Mouse (Mus musculus): ENCODE results near the gene Sema4g. TPM values are rescaled to one million over a fixed set of nuclear protein-coding genes. Genes with fewer than 3 reads are reported as not detected.
A peak's percentile ranks its signal among the peaks of the same experiment; 100 is the strongest.

Sema4g gene
- total and polyA plus RNA-seq, 2 experiments from 2014 or later, result 12.1 to 54.7 TPM

GRCm38 (mm10) chr19:45048644-45049365 lies 59.9 kb downstream of the Sema4g start:
- ATAC-seq (no peak), DNase-seq (no peak)
- no peaks in the 10 kb centered on the region for H3K9me3 ChIP-seq (ENCODE audit: low read length)
- 76% methylated on average over 12 of the region's 12 CpGs for WGBS
- H3K27me3 ChIP-seq (ENCODE audit: insufficient read depth, low read length), result no peaks in the 10 kb centered on the region
- peaks cover 15% of the 10 kb centered on the region for H3K4me1 ChIP-seq (ENCODE audit: insufficient read depth)
- peak overlapping the region; percentile 96 for H3K27ac ChIP-seq (ENCODE audit: low read depth, low read length)
- peaks cover 32% of the 10 kb centered on the region for H3K36me3 ChIP-seq (ENCODE audit: insufficient read depth)
- H3K9ac ChIP-seq, result peak overlapping the region; percentile 61
- no peak for TF ChIP-seq CTCF (IDR thresholded peaks at IDR 0.05; ENCODE audit: low read depth)
- H3K4me2 ChIP-seq (ENCODE audit: low read depth), result peak overlapping the region; percentile 85
- H3K4me3 ChIP-seq (ENCODE audit: low read depth, low read length), result peak overlapping the region; percentile 67

- H3K4me1 ChIP-seq (ENCODE audit: insufficient read depth), result peaks cover 15% of the 10 kb centered on the region
- TF ChIP-seq CTCF (IDR thresholded peaks at IDR 0.05; ENCODE audit: low read depth), result no peak
- no peak for DNase-seq
- no peaks in the 10 kb centered on the region for H3K27me3 ChIP-seq (ENCODE audit: insufficient read depth, low read length)
- no peak for ATAC-seq
- WGBS, result 74% methylated on average over 9 of the region's 9 CpGs
- H3K9ac ChIP-seq, result no peak overlapping the region; the same call in 1 of the 2 replicates
- H3K27ac ChIP-seq (ENCODE audit: low read depth, low read length), result no peak overlapping the region
- H3K4me2 ChIP-seq (ENCODE audit: low read depth), result peak overlapping the region; percentile 85
- H3K4me3 ChIP-seq (ENCODE audit: low read depth, low read length), result no peak overlapping the region; the same call in 1 of the 2 replicates
- H3K9me3 ChIP-seq (ENCODE audit: low read length), result no peaks in the 10 kb centered on the region
- peaks cover 40% of the 10 kb centered on the region for H3K36me3 ChIP-seq (ENCODE audit: insufficient read depth)
Measured at GRCm38 (mm10) chr19:45049523-45049922, 60.6 kb downstream of the Sema4g start.

Other genes with a start within 250 kb of the Sema4g start
- 0.05 TPM in 1 of 2 replicates, not detected in the other for gene Pax2, start 233.1 kb upstream of the Sema4g start, total RNA-seq (2014; rRNA removed)
- gene Pax2, start 233.1 kb upstream of the Sema4g start, polyA plus RNA-seq (2015; fragmentation: Nextera tagmentation; extraction: Ambion mirVana), result 0.06 TPM in 2 replicates
- 42.7 and 50.0 TPM in 2 replicates for gene Slf2, start 58.0 kb upstream of the Sema4g start, total RNA-seq (2014; rRNA removed)
- gene Slf2, start 58.0 kb upstream of the Sema4g start, polyA plus RNA-seq (2015; fragmentation: Nextera tagmentation; extraction: Ambion mirVana), result 11.1 and 16.1 TPM in 2 replicates
- gene Twnk, start 16.6 kb downstream of the Sema4g start, total RNA-seq (2014; rRNA removed), result 7.7 and 8.6 TPM in 2 replicates
- gene Twnk, start 16.6 kb downstream of the Sema4g start, polyA plus RNA-seq (2015; fragmentation: Nextera tagmentation; extraction: Ambion mirVana), result 8.8 and 10.8 TPM in 2 replicates
- gene Mrpl43, start 17.3 kb downstream of the Sema4g start, total RNA-seq (2014; rRNA removed), result 60.6 and 62.2 TPM in 2 replicates
- 85.7 and 99.2 TPM in 2 replicates for gene Mrpl43, start 17.3 kb downstream of the Sema4g start, polyA plus RNA-seq (2015; fragmentation: Nextera tagmentation; extraction: Ambion mirVana)
- 26.6 and 29.3 TPM in 2 replicates for gene Lzts2, start 25.3 kb downstream of the Sema4g start, total RNA-seq (2014; rRNA removed)
- 14.6 and 15.0 TPM in 2 replicates for gene Lzts2, start 25.3 kb downstream of the Sema4g start, polyA plus RNA-seq (2015; fragmentation: Nextera tagmentation; extraction: Ambion mirVana)
- gene Pdzd7, start 56.6 kb downstream of the Sema4g start, total RNA-seq (2014; rRNA removed), result 5.2 and 6.4 TPM in 2 replicates
- 1.6 and 1.9 TPM in 2 replicates for gene Pdzd7, start 56.6 kb downstream of the Sema4g start, polyA plus RNA-seq (2015; fragmentation: Nextera tagmentation; extraction: Ambion mirVana)
- gene Sfxn3, start 58.4 kb downstream of the Sema4g start, total RNA-seq (2014; rRNA removed), result 50.7 and 53.1 TPM in 2 replicates
- gene Sfxn3, start 58.4 kb downstream of the Sema4g start, polyA plus RNA-seq (2015; fragmentation: Nextera tagmentation; extraction: Ambion mirVana), result 93.3 and 106 TPM in 2 replicates
- 1.8 and 6.1 TPM in 2 replicates for gene Kazald1, start 86.1 kb downstream of the Sema4g start, total RNA-seq (2014; rRNA removed)
- gene Kazald1, start 86.1 kb downstream of the Sema4g start, polyA plus RNA-seq (2015; fragmentation: Nextera tagmentation; extraction: Ambion mirVana), result 1.4 and 1.7 TPM in 2 replicates
- not detected in 2 replicates for gene Tlx1, start 161.6 kb downstream of the Sema4g start, total RNA-seq (2014; rRNA removed)
- not detected in 2 replicates for gene Tlx1, start 161.6 kb downstream of the Sema4g start, polyA plus RNA-seq (2015; fragmentation: Nextera tagmentation; extraction: Ambion mirVana)
- gene Lbx1, start 246.7 kb downstream of the Sema4g start, total RNA-seq (2014; rRNA removed), result not detected in 2 replicates
- gene Lbx1, start 246.7 kb downstream of the Sema4g start, polyA plus RNA-seq (2015; fragmentation: Nextera tagmentation; extraction: Ambion mirVana), result not detected in 2 replicates

All from forebrain, postnatal 0 days (tissue).